Comparison of ENCODE assay signal across 25 mouse cellular contexts in genomic region chr12:17058490-17058889, GRCm38 (mm10). TPM values are rescaled to one million over a fixed set of nuclear protein-coding genes. Genes with fewer than 3 reads are reported as not detected.
DNase-seq lines count a peak whose midpoint lies in the region; ATAC-seq and TF ChIP-seq lines count a peak whose summit lies in the region.
"Had no signal": no experiment of that assay in that cellular context is flagged by ENCODE, and none has a peak within 500 bp of the region (broad histone marks: within the 10 kb centered on the region; RNA-seq: fewer than 3 reads in every experiment).

No protein-coding gene starts in this region.

- TF ChIP-seq CTCF in forebrain, postnatal 0 days (IDR thresholded peaks at IDR 0.05; ENCODE audit: low read depth) = no peak

- peak; percentile 26 for ATAC-seq in CD4-positive, CD25-positive, alpha-beta regulatory T cell, adult 4 months
- peak; percentile 84 for ATAC-seq in inflammation-experienced regulatory T-cells, adult 6 months
- ATAC-seq in forebrain, postnatal 0 days = no peak
- ATAC-seq: forebrain, embryonic 15.5 days; hindbrain, postnatal 0 days; intestine, embryonic 15.5 days had no signal

- peak; percentile 13 for DNase-seq in MEL-GATA-1-ER (ENCODE audit: extremely low read depth, low read depth)
- no peak for DNase-seq in thymus, postnatal 25 days
- DNase-seq in right cerebral cortex, postnatal 14 days = no peak
- no peak for DNase-seq in layer of hippocampus, adult 18-20 months (ENCODE audit: low spot score in 2 of 2)
- DNase-seq in forebrain, postnatal 0 days = no peak
- DNase-seq: adrenal gland, adult 8-10 months; B cell, adult 2 months; cerebellum, adult 11 months; cerebellum, adult 8-10 months; cerebellum, postnatal 14 days; embryo, embryonic 11 days; gastrocnemius, postnatal 14 days; heart, adult 2 months; heart, postnatal 14 days had no signal

- H3K9ac ChIP-seq in forebrain, postnatal 0 days = no peak overlapping the region
- H3K9ac ChIP-seq: embryonic facial prominence, embryonic 12.5 days; forebrain, embryonic 15.5 days; heart, embryonic 15.5 days; hindbrain, embryonic 13.5 days; intestine, embryonic 15.5 days had no signal

- H3K4me2 ChIP-seq in forebrain, postnatal 0 days (ENCODE audit: low read depth) = no peak overlapping the region
- H3K4me2 ChIP-seq: embryonic facial prominence, embryonic 12.5 days; forebrain, embryonic 15.5 days; heart, embryonic 11.5 days; heart, embryonic 15.5 days; hindbrain, embryonic 13.5 days; intestine, embryonic 15.5 days had no signal

- H3K4me3 ChIP-seq in forebrain, postnatal 0 days (ENCODE audit: low read depth, low read length) = no peak overlapping the region
- H3K4me3 ChIP-seq: embryonic facial prominence, embryonic 12.5 days; forebrain, embryonic 15.5 days; heart, adult 2 months; heart, embryonic 15.5 days; hindbrain, embryonic 13.5 days; intestine, embryonic 15.5 days had no signal

- H3K27me3 ChIP-seq in forebrain, postnatal 0 days (ENCODE audit: insufficient read depth, low read length) = no peaks in the 10 kb centered on the region
- H3K27me3 ChIP-seq: embryonic facial prominence, embryonic 12.5 days; forebrain, embryonic 15.5 days; heart, embryonic 15.5 days; hindbrain, embryonic 13.5 days; intestine, embryonic 15.5 days had no signal

- WGBS in forebrain, postnatal 0 days = 82% methylated on average over 10 of the region's 10 CpGs

- H3K27ac ChIP-seq in forebrain, postnatal 0 days (ENCODE audit: low read depth, low read length) = no peak overlapping the region
- H3K27ac ChIP-seq: embryonic facial prominence, embryonic 12.5 days; forebrain, embryonic 15.5 days; heart, adult 2 months; heart, embryonic 15.5 days; hindbrain, embryonic 13.5 days; hindbrain, postnatal 0 days; intestine, embryonic 15.5 days had no signal

- H3K36me3 ChIP-seq in forebrain, postnatal 0 days (ENCODE audit: insufficient read depth) = no peaks in the 10 kb centered on the region
- H3K36me3 ChIP-seq: embryonic facial prominence, embryonic 12.5 days; forebrain, embryonic 15.5 days; heart, embryonic 15.5 days; hindbrain, embryonic 13.5 days; intestine, embryonic 15.5 days had no signal

- no peaks in the 10 kb centered on the region for H3K9me3 ChIP-seq in forebrain, postnatal 0 days (ENCODE audit: low read length)
- H3K9me3 ChIP-seq: embryonic facial prominence, embryonic 12.5 days; forebrain, embryonic 15.5 days; heart, embryonic 15.5 days; hindbrain, embryonic 13.5 days; intestine, embryonic 15.5 days had no signal

- 0 out of 2 replicates have a peak, but pooled peaks cover 7% of the 10 kb centered on the region for H3K4me1 ChIP-seq in forebrain, postnatal 0 days (ENCODE audit: insufficient read depth)
- H3K4me1 ChIP-seq: embryonic facial prominence, embryonic 12.5 days; heart, embryonic 15.5 days; intestine, embryonic 15.5 days had no signal

RNA-seq across cellular contexts. Expression of gene 2410004P03Rik, which starts 47.0 kb away (rescaled TPM):
- 1 to 10 TPM; 1.2 to 1.8 TPM for polyA plus RNA-seq in CD4-positive, CD25-positive, alpha-beta regulatory T cell, adult 4 months (2017; shearing (Covaris generic))
- polyA plus RNA-seq in inflammation-experienced regulatory T-cells, adult 6 months (2017; shearing (Covaris generic)) = 1 to 10 TPM in 2 of 3 experiments, under 1 TPM in 1; 0.94 to 1.6 (median 1.5) TPM
- 1 to 10 TPM in 1 of 2 experiments, under 1 TPM in 1; 0.99 to 1.8 TPM for total RNA-seq in layer of hippocampus, adult 18-20 months (2021)
- 8.5 and 9.2 TPM in 2 replicates for total RNA-seq in forebrain, postnatal 0 days (2014; rRNA removed)
- polyA plus RNA-seq in forebrain, postnatal 0 days (2015; fragmentation: Nextera tagmentation; extraction: Ambion mirVana) = 8.5 and 9.4 TPM in 2 replicates
- total RNA-seq: adrenal gland, adult 8-10 months; adrenal gland, postnatal 4 days; gastrocnemius, adult 18-20 months; gastrocnemius, postnatal 14 days had no signal

RNA-seq across cellular contexts. Expression of gene Pqlc3, which starts 58.3 kb away (rescaled TPM):
- polyA plus RNA-seq in CD4-positive, CD25-positive, alpha-beta regulatory T cell, adult 4 months (2017; shearing (Covaris generic)) = 10 to 100 TPM; 73.7 to 86.4 TPM
- polyA plus RNA-seq in inflammation-experienced regulatory T-cells, adult 6 months (2017; shearing (Covaris generic)) = 100 to 1,000 TPM in 1 of 3 experiments, 10 to 100 TPM in 2; 57.2 to 116 (median 62.2) TPM
- total RNA-seq in layer of hippocampus, adult 18-20 months (2021) = 1 to 10 TPM in 1 of 2 experiments, under 1 TPM in 1; 0.89 to 1.3 TPM
- 0.46 and 0.86 TPM in 2 replicates for total RNA-seq in forebrain, postnatal 0 days (2014; rRNA removed)
- polyA plus RNA-seq in forebrain, postnatal 0 days (2015; fragmentation: Nextera tagmentation; extraction: Ambion mirVana) = 1.5 and 2.0 TPM in 2 replicates

Comparison
In these comparisons a context has a peak if more than half of its experiments do, and no peak if none do; other contexts are left out.
1. RNA of gene Pqlc3, which starts 58.3 kb away (polyA plus RNA-seq): 73.7 to 86.4 TPM in CD4-positive, CD25-positive, alpha-beta regulatory T cell, adult 4 months and 57.2 to 116 TPM in inflammation-experienced regulatory T-cells, adult 6 months; 1.5 to 2.0 TPM in forebrain, postnatal 0 days; every median in the first group is over 10 times any median in the second.